Mouse (Mus musculus) v-Abl transformed pro-B cells (cell line): Measurements from ENCODE around the gene Rbm41.

Experiments used
- in situ Hi-C, 2 experiments: fragments of 400-800 bp; cut with MboI; formaldehyde crosslinking; loops; one replicate each; pipeline ENCODE4 v1.15.1; 2025; ENCODE audit not compliant: unreplicated experiment in 2 of 2

Rbm41 gene

GRCm38 (mm10) chrX:139997740-139998690 is at the start of gene Rbm41:
Gene Rbm41, minus strand, starts transcription at chrX:139998595.
- in situ Hi-C loops, result loop anchor here in 1 of 2 experiments (25.0 kb wide), 1 partner anchor 464 kb away; the partner anchor contains the start of gene Prps1

GRCm38 (mm10) chrX:139998691-139999065 is 283 bp upstream of the Rbm41 start:
- in situ Hi-C loops, result loop anchor here in 1 of 2 experiments (25.0 kb wide), 1 partner anchor 464 kb away; the partner anchor contains the start of gene Prps1

GRCm38 (mm10) chrX:139982115-139982514 is 16.3 kb downstream of the Rbm41 start:
- in situ Hi-C loops, result loop anchor here in 1 of 2 experiments (25.0 kb wide), 1 partner anchor 480 kb away; the partner anchor contains the start of gene Prps1

- in situ Hi-C loops, result no loop called here
Observed at GRCm38 (mm10) chrX:139933507-139933906, 64.9 kb downstream of the Rbm41 start.

GRCm38 (mm10) chrX:139932472-139932871 is 65.9 kb downstream of the Rbm41 start:
- in situ Hi-C loops, result no loop called here

- in situ Hi-C loops, result no loop called here
Observed at GRCm38 (mm10) chrX:139920572-139920971, 77.8 kb downstream of the Rbm41 start.

- in situ Hi-C loops, result no loop called here
Observed at GRCm38 (mm10) chrX:139891387-139891786, 107.0 kb downstream of the Rbm41 start.

GRCm38 (mm10) chrX:139883221-139883620 is 115.2 kb downstream of the Rbm41 start:
- in situ Hi-C loops, result no loop called here

GRCm38 (mm10) chrX:139877936-139878335 is 120.5 kb downstream of the Rbm41 start:
- in situ Hi-C loops, result no loop called here

GRCm38 (mm10) chrX:139877105-139877504 is 121.3 kb downstream of the Rbm41 start:
- in situ Hi-C loops, result no loop called here

GRCm38 (mm10) chrX:139870938-139871791 is 127.2 kb downstream of the Rbm41 start, which contains the start of gene Morc4:
Gene Morc4, minus strand, starts transcription at chrX:139871677.
- in situ Hi-C loops, result no loop called here

GRCm38 (mm10) chrX:139870300-139870711 is 128.1 kb downstream of the Rbm41 start:
- in situ Hi-C loops, result no loop called here

GRCm38 (mm10) chrX:139859402-139859801 is 139.0 kb downstream of the Rbm41 start:
- in situ Hi-C loops, result no loop called here

GRCm38 (mm10) chrX:139854795-139855194 is 143.6 kb downstream of the Rbm41 start:
- in situ Hi-C loops, result no loop called here

GRCm38 (mm10) chrX:139841091-139841490 is 157.3 kb downstream of the Rbm41 start:
- in situ Hi-C loops, result no loop called here
